Mouse (Mus musculus): Measurements from ENCODE around the gene Fcgr4.
"Not testable (repeated sequence)": the region's sequence is repeated elsewhere in the genome, so short reads cannot be mapped to it uniquely, and the experiment has no call there.

The Fcgr4 gene

DNA sequence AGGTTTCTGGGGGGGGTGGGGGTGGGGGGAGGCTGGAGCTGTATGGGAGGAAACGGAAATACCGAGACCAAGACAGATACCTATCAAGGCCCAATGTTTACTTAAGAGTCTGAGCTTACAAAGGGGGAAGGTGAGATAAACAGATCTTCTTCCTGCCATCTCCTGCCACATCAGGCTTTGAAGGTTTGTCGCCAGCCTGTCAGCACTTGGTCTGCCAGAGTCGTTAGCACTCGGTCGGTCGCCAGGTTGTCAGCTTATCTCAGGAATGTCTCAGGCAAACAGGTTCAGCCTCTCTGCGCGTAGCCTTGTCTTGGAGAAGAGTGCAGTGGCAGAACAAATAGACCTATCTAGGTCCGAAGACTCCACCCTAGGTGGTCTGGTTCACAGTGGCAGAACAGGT lies 41.7 kb downstream of the Fcgr4 start:
- no peak for DNase-seq

DNA sequence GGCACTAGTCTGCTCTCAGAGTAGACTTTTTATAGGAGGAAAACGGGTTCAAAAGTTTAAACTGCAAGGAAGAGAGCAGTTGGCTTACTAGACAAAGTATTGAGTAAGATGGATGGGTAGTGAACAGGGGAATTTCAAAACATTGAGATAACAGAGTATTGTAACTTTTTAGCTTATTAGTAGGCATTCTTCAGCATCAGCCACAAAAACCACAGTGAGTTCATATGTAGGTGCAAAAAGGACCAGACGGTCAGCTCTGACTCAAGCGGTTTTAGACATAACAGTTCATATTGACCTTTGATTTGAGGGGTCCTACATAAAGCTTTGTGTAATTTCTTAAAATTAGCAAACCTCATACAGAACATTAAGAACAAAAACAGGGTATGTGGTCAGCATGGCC lies 42.8 kb downstream of the Fcgr4 start:
- no peak for DNase-seq

DNA sequence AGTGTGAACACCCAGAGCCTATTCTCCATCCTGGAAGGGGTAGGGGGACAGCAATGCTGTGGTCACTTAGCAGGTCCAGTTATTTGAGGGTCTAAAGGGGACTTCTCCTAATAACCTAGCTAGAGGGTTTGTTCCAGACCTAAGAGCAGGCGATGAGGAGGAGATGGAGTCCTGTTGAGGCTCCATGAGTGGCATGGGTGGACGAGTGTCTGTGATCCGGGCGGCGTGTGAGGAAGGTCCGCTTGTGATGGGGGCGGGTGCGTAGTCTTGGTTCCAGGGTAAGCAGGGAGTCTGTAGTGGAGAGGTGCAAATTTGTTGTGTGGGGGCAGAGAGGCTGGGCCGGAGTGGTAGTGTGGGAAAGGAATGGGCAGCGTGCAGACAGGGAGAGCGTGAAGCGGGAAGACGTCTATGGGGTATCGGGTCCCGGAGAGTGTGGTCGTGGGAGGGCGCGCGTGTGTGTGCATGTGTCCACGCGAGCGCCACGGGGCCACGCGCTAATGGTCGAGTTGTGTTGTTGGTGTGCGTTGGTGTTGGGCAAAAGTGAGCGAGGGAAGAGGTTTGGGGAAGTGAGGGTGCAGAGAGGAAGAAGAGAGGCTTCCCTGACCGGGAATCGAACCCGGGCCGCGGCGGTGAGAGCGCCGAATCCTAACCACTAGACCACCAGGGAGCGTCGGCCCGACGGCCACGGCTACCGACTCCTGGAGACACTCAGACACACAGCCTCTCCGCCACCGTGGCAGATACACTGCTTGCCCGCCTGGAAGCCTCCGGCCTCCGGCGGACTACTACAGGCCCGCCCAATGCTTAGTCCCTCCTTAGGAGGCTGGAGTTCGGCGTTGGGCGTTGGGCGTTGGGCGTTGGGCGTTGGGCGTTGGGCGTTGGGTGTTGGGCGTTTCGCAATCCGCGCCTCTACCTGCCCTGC lies 45.1 kb downstream of the Fcgr4 start:
- DNase-seq = peak; percentile 57

DNA sequence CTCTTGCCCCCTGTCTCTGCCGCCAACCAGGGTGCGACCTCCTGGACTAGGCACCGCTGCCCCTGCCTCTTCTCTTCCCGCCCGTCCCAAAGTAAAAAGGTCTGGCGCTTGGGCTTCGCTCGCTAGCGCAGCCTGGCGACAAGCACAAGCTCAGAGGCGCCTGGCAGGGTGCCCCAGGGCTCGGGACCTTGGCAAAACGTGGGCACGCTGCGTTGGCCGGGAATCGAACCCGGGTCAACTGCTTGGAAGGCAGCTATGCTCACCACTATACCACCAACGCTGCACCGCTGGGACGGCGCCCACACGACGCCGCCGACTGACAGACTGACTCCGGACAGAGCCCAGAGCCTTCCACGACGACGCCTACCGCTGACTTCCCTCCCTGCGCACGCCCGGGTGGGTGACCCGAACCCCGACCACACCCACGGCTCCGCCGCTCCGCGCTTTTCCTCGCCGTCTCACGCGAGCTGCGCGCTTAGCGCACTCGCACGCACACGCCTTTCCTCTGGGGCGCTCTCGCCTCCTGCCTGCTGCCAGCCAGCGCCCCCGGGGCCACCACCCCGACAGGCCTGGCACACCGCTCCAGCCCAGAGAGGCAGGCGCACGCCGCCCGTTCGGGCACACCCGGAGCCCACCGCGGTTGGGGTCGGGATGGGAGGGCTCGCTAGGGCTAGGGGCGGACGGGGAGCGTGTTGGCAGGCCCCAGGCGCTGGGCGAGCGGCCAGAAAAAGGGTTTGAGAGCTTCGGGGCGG lies 45.9 kb downstream of the Fcgr4 start, which contains the start of gene Fcgr3:
TSS of gene Fcgr3 (minus strand) at position 445 of the 752 bp plus-strand sequence.
- DNase-seq = peak; percentile 83

DNA sequence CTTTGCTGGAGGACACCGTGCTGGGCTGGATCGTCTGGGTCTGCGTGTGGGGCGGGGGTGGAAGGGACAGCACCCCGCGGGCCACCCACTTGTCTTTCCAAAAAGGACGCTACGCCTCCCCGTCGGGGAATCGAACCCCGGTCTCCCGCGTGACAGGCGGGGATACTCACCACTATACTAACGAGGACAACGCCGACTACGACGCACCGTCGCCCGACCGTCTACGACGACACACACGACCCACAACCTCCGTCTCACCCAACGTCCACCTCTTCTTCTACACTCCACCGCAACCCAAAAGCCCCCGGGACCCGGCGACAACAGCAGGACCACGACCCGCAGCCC lies 46.5 kb downstream of the Fcgr4 start:
- peak; percentile 48 for DNase-seq

DNA sequence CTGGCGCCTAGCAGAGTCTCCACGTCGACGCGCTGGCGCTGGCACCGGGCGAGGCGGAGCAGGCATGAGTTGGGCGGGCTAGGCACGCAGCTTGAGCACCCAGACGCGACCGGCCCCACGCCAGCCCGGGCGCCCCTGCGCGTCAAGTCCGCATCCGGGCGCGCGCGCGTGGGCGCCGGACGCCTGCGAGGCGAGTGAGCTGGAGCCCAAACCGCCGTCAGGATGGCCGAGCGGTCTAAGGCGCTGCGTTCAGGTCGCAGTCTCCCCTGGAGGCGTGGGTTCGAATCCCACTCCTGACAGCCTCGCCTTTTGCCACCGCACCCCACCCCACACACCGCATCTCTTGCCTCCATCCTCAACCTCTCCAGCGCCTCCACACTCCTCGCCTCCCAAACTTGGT lies 47.0 kb downstream of the Fcgr4 start:
- DNase-seq = peak; percentile 35

DNA sequence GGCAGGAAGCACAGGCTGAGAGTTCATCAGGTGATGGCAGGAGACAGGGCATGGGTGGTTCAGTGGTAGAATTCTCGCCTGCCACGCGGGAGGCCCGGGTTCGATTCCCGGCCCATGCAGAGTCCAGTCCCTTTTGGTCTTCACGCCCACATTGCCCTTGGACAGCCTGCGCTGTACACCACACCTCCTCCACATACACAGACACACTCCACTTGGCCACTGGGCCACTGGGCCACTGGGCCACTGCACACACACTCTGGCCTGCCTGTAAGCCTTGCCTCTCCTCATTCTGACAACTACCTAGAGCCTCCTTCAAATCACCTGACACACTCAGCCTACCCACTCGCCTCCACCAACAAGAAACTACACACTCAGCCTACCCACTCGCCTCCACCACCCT lies 47.9 kb downstream of the Fcgr4 start:
- DNase-seq = not testable (repeated sequence)

DNA sequence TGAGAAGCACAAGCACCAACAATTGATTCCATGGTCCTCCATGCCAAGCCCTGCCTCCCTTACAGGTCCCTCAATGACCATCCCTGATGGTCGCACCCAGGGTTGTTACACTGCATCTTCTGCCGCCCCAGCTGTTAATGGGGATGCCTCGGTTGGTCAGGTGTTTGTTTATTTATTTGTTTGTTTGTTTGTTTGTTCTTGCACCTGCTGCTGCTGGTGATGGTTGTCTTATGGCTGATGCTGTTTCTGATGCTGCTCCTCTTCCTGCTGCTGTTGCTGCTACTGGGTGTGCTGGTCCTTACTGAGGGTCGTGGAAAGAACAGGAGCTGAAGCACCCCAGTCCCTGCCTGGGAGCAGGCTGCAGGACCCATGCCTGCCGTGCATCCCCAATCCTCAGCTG lies 49.2 kb downstream of the Fcgr4 start:
- not testable (repeated sequence) for DNase-seq

DNA sequence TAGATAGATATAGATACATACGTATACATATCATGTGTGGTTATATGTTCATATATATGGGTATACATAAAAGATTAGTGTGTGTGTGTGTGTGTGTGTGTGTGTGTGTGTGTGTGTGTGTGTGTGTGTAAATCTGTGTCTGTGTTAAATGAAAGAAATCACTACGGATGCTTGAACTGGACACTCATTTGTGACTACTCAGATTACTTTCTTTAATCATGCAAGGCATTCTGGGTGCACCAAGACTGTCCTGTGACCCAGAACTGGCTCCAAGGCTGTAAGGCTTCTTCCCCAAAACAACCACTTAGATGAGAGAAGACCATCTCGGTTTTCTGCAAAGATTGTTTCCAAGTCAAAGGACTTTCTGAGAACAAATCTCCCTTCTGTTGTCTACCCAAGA lies 50.8 kb downstream of the Fcgr4 start:
- DNase-seq = not testable (repeated sequence)

DNA sequence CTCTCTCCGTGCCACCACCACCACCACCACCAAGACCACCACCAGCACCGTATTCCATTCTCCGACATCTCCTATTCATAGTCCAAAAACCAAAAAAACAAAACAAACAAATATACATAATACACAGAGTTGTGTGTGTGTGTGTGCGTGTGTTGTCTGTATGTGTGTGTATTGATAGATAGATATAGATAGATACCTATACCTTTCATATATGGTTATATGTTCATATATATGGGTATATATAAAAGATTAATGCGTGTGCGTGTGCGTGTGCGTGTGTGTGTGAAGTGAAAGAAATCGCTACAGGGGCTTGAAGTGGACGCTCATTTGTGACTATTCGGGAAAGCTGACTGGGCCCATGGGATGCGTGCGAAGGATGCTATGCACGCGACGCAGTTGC lies 52.2 kb downstream of the Fcgr4 start:
- DNase-seq = not testable (repeated sequence)

DNA sequence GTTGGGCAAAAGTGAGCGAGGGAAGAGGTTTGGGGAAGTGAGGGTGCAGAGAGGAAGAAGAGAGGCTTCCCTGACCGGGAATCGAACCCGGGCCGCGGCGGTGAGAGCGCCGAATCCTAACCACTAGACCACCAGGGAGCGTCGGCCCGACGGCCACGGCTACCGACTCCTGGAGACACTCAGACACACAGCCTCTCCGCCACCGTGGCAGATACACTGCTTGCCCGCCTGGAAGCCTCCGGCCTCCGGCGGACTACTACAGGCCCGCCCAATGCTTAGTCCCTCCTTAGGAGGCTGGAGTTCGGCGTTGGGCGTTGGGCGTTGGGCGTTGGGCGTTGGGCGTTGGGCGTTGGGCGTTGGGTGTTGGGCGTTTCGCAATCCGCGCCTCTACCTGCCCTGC lies 53.0 kb downstream of the Fcgr4 start:
- not testable (repeated sequence) for DNase-seq

DNA sequence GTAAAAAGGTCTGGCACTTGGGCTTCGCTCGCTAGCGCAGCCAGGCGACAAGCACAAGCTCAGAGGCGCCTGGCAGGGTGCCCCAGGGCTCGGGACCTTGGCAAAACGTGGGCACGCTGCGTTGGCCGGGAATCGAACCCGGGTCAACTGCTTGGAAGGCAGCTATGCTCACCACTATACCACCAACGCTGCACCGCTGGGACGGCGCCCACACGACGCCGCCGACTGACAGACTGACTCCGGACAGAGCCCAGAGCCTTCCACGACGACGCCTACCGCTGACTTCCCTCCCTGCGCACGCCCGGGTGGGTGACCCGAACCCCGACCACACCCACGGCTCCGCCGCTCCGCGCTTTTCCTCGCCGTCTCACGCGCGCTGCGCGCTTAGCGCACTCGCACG lies 53.5 kb downstream of the Fcgr4 start:
- not testable (repeated sequence) for DNase-seq

DNA sequence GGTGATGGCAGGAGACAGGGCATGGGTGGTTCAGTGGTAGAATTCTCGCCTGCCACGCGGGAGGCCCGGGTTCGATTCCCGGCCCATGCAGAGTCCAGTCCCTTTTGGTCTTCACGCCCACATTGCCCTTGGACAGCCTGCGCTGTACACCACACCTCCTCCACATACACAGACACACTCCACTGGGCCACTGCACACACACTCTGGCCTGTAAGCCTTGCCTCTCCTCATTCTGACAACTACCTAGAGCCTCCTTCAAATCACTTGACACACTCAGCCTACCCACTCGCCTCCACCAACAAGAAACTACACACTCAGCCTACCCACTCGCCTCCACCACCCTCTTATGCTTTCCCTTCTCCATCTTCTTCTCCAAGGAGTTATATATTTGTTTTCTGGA lies 55.6 kb downstream of the Fcgr4 start:
- DNase-seq = not testable (repeated sequence)

DNA sequence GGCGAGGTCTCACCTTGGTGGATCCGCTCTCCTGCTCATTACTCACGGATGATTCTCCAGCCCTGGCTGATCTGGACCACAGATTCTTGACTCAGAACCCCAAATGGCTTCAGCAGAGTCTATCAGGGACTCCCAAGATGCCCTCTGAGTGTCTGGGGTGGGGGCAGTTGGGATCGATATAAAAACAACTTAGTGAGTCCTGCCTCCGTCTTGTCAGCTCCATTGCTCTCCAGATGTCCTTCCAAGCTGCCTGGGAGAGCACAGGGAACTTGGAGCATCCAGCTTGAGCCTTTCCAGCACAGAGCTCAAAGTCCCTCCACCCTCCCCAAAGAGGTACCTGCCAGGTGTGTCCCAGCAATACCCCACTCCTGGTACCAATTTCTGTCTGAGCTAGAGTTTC lies 57.5 kb downstream of the Fcgr4 start:
- DNase-seq = not testable (repeated sequence)

DNA sequence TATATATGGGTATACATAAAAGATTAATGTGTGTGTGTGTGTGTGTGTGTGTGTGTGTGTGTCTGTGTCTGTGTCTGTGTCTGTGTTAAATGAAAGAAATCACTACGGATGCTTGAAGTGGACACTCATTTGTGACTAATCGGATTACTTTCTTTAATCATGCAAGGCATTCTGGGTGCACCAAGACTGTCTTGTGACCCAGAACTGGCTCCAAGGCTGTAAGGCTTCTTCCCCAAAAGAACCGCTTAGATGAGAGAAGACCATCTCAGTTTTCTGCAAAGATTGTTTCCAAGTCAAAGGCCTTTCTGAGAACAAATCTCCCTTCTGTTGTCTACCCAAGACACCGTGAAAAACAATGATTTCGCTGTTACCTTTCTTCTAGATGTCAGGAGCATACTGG lies 58.5 kb downstream of the Fcgr4 start:
- DNase-seq = not testable (repeated sequence)

DNA sequence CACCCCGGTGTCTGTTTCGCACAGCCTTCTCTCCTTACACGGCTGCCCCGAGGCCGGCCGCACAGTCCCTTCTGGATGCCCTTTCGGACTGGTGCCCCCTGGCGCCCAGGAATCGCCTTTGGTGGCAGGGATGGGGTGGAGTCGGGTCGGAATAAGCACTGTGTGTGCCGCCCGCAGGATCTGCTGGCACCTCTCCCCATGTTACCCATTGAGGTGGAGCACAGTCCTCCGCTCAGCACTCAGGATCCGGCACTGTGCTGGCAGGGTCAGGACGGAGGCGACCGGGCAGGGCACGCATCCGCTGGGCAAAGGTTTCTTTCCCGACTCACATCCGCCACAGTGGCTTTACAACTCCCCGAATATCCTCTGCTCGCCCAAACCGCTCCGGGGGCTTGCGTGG lies 59.2 kb downstream of the Fcgr4 start:
- peak; percentile 52 for DNase-seq

DNA sequence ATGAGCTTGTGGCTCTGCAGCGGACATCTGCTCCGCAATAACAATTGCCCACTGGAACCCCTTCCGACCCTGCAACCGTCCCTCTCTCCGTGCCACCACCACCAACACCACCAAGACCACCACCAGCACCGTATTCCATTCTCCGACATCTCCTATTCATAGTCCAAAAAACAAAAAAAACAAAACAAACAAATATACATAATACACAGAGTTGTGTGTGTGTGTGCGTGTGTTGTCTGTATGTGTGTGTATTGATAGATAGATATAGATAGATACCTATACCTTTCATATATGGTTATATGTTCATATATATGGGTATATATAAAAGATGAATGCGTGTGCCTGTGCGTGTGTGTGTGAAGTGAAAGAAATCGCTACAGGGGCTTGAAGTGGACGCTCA lies 59.7 kb downstream of the Fcgr4 start:
- DNase-seq = not testable (repeated sequence)

DNA sequence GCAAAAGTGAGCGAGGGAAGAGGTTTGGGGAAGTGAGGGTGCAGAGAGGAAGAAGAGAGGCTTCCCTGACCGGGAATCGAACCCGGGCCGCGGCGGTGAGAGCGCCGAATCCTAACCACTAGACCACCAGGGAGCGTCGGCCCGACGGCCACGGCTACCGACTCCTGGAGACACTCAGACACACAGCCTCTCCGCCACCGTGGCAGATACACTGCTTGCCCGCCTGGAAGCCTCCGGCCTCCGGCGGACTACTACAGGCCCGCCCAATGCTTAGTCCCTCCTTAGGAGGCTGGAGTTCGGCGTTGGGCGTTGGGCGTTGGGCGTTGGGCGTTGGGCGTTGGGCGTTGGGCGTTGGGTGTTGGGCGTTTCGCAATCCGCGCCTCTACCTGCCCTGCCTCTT lies 60.6 kb downstream of the Fcgr4 start:
- not testable (repeated sequence) for DNase-seq
